Mouse (Mus musculus) cerebellum, adult 8-10 months (tissue): ENCODE results near the gene Idi1.
"Not testable (repeated sequence)": the region's sequence is repeated elsewhere in the genome, so short reads cannot be mapped to it uniquely, and the experiment has no call there.

ENCODE experiments used
- DNase-seq: peaks from one replicate; pipeline ENCODE4 v3.0.0; 2022

The Idi1 gene

DNA sequence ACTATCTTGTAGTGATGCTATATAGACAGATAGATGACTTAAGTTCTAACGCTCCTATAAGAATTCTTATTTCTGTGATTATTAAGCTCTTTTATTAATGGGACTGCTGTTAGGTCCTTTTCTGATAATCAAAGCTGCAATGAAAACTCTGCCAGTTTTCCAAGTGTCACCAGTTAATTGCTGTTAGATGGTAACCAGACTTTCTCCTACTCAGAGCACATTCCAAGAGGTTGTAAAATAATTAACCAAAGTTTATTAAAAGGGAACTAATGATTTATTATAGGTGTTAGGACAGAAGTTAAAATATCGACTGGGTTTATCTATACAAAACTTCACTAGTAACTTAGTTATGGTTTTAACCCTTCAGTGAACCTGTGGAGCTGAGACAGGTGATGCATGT, 20.7 kb downstream of the Idi1 start:
- DNase-seq, result not testable (repeated sequence)

DNA sequence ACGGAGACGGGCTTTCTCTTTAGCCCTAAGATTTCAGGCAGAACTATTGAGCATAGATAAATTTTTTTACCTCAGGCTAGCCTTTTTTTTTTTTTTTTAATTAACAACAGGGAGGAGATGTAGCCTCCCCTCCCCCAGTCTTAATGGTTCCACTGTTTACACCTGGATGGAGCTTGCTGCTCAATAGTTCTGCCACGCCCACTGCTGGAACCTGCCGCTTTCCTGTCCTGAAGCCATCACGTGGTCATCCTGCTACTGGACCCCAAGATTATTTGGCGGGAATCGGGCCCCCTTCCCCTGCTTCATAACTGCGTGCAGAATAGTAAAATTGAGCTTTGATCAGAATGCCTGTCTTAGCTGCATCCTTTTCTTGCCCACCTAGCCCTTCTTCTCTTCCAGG, 28.6 kb downstream of the Idi1 start:
- DNase-seq, result not testable (repeated sequence)

DNA sequence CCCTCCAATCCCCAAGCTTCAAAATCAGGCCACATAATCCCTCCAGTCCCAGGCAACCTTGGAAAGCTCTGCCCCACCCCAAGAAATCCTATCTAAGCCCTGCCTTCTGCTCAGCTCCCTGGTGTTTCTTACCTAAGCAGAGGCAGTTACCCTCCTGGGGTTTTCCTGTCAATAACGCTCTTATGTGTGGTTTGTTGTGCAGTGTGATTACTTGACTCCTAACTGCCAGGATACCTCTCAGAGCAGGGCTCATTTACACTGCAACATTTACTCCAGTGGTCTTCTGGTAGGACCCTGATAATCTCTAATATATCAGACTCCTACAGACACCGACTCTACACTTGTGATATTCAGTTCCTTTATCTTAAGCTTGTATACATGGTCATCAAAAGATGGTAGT, 48.2 kb downstream of the Idi1 start:
- no peak for DNase-seq

DNA sequence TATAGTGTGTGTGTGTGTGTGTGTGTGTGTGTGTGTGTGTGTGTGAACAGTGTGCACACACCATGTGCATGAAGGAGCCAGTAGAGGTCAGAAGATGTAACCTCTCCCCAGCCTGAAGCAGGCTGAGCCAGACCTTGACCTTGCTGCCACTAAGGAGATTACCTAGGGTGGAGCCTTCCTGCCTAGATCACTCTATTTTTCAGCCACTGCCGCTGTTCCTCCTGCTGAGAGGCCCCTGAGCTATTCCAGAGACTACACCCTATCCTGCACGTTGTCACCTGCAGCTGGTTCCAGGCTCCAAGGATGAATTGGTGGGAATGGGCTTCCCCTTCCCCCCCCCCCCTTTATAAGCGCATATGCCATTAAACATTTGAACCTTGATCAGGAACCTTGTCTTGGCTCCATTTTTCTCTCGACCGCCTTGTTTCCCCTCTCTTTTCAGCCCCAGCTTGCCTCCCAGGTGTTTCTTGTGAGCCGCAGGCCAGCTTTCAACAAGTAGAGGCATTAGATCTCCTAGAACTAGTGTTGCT, 52.4 kb downstream of the Idi1 start:
- DNase-seq, result not testable (repeated sequence)

DNA sequence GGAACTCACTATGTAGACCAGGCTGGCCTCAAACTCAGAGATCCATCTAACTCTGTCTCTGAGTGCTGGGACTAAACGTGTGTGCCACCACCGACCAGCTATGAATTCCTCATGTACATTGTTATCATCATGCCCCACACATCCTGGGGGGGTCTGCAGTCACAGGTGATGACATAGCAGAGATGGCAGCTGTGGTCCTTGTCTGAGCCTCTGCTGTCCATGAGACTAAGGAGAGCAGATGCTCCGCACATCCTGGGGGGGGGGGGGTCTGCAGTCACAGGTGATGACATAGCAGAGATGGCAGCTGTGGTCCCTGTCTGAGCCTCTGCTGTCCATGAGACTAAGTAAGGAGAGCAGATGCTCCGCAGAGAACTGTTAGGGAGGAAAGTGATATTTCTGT, 55.8 kb downstream of the Idi1 start:
- not testable (repeated sequence) for DNase-seq

DNA sequence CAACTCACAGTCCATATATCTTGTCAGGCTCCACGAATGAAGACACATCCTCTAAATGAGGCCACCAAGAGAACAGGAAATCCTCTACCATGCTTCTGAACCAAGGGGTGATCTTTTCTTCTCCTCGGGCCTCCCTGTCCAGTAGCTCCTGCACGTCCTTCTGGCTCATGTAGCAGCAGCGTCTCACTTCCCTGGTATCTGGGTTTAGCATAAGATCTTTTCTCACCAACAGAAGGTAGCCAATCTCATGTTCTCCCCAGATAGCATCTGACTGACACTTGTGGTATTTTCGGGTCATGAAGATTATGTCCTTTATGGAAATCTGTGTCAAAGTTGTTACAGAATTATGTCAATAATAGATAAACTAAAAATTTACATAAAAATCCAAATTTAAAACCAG, 56.4 kb downstream of the Idi1 start:
- DNase-seq, result not testable (repeated sequence)
